Mouse (Mus musculus) gastrocnemius, adult 2 months (tissue): ENCODE measurements at regions not wholly inside any gene's neighbourhood (a gene's known extent, or its start where the extent isn't known, plus 50 kb on each side); places are given as distances from the start of the nearest gene placed in this dataset.

Experiments
- DNase-seq: peaks from one replicate; pipeline ENCODE4 v3.0.0; 2022
- H3K27ac ChIP-seq: fragments of 200-600 bp; 2 replicates; pipeline ENCODE4 v1.8.1; 2022; ENCODE audit warnings: mild to moderate bottlenecking
- H3K4me3 ChIP-seq: fragments of 200-600 bp; 2 replicates; pipeline ENCODE4 v1.8.1; 2022; ENCODE audit warnings: mild to moderate bottlenecking, moderate library complexity
- CTCF ChIP-seq: fragments of 200-600 bp; IDR thresholded peaks from 2 replicates; pipeline ENCODE4 v1.8.1; 2022; ENCODE audit warnings: antibody characterized with exemption, mild to moderate bottlenecking, moderate library complexity
- intact Hi-C: fragments of 180-260 bp; cut with DNase I; formaldehyde crosslinking; loops from one replicate; pipeline ENCODE4 v1.15.1; 2025

DNA sequence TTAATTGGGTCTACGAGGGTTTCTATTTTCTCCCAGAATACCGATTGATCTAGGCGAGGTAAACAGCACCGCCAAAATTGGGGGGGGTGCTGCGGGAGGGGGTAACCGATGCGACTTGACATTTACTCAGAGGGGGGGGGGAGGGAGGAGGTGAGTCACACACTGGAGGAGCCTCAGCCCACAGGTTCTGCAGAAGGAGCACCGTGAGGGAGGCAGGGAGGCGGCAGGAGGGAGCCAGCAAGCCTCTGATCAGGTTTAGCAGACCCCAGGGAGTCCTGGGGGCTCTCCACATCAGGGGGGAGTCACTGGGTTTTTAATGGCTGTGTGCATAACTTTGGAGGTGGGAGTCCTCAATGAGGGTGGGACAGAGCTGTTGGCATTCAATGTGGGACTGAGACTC lies 51.3 kb upstream of the Ier5l start:
- TF ChIP-seq CTCF = no peak
- no peak overlapping the region for H3K4me3 ChIP-seq
- DNase-seq = no peak
- no peak overlapping the region for H3K27ac ChIP-seq
- intact Hi-C loops = no loop called here

DNA sequence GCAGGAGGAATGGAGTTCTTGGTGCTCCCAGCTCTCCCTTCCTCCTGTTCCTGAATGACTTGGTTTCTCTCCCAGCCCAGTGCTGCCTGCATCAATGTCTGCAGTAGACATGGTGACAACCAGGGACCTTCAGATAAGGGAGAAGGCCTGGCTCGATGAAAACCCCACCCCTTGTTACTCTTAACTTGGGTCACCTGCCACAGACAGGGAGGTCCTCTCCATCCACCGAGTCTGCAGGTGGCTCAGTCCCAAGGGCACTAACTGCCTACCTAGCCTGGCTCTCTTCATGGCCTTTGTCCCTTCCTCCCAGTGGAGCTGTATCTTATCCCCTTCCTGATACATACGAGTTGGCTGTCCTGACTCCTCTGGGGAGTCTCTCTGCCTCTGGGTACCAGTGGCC lies 51.8 kb upstream of the Ier5l start:
- intact Hi-C loops = no loop called here
- no peak for DNase-seq
- Histone ChIP-seq H3K27ac (no peak overlapping the region), H3K4me3 (no peak overlapping the region)
- no peak for TF ChIP-seq CTCF

DNA sequence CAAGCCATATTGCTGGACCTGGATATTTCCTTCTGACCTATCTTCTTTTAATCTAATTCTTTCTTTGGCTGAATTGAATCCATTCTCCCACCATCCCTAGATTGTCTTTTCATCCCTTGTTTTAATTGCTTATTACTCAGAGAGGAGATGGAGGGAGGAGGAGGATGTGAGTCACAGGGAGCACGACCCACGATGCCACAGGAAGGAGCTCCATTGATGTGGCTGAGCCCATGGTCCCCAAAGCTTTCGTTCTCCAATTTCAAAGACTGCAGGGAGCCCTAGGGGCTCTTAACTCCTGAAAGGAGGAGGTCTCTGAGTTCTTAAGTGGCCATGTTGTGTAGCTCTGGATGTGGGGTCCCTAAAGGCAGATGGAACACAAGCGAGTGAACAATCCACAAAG lies 53.5 kb upstream of the Ier5l start:
- intact Hi-C loops = no loop called here
- no peak for DNase-seq
- no peak overlapping the region for H3K4me3 ChIP-seq

DNA sequence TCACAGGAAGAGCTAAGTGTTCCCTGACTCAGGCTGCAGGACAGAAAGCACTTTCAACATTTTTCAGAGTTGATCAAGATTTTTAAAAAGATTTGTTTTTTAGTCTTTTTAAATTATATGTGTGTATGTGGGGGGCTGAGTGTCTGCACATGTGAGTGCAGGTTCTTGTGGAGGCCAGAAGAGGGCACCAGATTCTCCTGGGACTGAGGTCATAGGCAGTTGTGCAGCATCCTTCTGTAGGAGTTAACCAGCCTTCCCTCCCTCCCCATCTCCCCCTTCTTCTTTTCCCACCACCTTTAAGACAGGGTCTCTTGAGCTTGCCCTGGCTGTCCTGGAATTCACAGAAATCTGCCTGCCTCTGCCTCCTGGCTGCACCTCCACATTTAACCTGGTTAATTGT lies 58.9 kb upstream of the Ier5l start:
- no peak for TF ChIP-seq CTCF
- intact Hi-C loops = no loop called here
- Histone ChIP-seq H3K4me3 (no peak overlapping the region), H3K27ac (no peak overlapping the region)
- no peak for DNase-seq

More for the DNA sequence above, 53.5 kb upstream of the Ier5l start:
- H3K27ac ChIP-seq = no peak overlapping the region
- no peak for TF ChIP-seq CTCF

DNA sequence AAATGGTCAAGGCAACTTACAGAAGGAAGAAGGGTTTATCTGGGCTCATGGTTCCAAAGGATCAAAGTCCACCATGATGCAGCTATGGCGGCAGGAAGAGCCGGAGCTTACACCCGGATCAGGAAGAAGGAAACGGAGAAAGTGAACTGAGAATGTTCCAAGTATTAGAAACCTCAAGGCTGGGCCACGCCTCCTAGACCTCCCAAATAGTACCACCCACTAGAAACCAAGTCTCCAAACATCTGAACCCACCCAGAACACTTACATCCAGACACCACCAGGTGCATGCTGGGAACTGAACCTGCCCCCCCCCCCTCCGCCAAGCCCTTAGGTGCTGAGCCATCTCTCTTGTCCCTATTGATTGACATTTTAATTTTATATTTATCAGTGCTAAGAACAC lies 59.3 kb upstream of the Ier5l start:
- intact Hi-C loops = no loop called here

DNA sequence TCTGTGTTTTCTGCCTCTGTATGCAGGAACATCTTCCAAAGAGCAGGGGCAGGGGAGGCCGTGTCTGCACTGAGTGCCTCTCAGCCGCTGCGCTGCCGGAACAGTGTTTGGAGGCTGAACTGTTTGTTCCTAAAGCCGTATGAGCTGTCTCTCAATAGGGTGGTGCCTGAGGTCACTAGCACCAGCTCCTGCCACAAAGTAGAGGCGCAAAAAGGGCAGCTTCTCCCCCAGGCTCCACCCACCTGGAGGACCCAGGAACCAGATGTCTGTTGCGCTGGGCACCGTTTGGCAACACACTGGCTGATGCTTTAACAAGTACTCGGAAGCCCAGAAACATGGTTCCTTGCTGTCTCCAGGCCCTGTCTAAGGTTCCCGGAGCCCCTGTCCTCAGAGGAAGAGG lies 60.4 kb upstream of the Cstad start:
- DNase-seq = no peak
- no peak for TF ChIP-seq CTCF
- intact Hi-C loops = no loop called here
- Histone ChIP-seq H3K27ac (no peak overlapping the region), H3K4me3 (no peak overlapping the region)

More for the DNA sequence above, 59.3 kb upstream of the Ier5l start:
- TF ChIP-seq CTCF = no peak
- no peak for DNase-seq
- Histone ChIP-seq H3K27ac (no peak overlapping the region), H3K4me3 (no peak overlapping the region)

DNA sequence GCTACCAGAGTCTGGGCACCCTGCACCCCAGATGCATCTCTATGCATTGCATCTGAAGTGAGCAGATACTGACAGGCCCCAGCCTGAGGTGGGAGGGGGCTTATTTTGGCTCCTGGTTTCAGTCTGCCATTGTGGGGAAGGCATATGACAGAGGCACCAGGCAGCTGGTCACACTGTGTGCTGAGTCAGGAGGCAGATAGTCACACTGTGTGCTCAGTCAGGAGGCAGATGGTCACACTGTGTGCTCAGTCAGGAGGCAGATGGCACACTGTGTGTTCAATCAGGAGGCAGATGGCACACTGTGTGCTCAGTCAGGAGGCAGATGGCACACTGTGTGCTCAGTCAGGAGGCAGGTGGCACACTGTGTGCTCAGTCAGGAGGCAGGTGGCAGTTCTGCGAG lies 55.5 kb upstream of the Cstad start:
- intact Hi-C loops = no loop called here
- DNase-seq = no peak
- no peak for TF ChIP-seq CTCF
- Histone ChIP-seq H3K27ac (no peak overlapping the region), H3K4me3 (no peak overlapping the region)

DNA sequence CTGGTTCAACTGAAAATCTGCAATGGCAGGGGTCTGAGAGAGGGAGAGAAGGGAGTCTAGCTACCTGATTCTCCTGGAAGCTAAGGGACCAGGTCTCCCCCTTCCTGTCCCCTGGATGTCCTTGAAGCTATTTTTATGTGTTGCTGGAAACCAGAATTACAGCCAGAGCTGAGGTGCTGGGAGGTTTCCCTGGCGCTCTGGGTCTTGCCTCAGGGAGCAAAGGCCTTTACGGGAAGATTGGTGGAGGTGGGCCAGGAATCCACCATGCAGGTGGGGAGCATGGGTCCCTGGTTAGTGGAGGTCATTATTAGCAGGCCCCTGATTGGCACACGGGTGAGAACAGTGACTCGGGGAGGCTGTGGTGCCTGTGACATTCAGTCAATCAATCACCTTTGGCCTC lies 53.3 kb upstream of the Cstad start:
- TF ChIP-seq CTCF = no peak
- intact Hi-C loops = no loop called here
- no peak for DNase-seq
- no peak overlapping the region for H3K4me3 ChIP-seq
- no peak overlapping the region; the same call in 1 of the 2 replicates for H3K27ac ChIP-seq

DNA sequence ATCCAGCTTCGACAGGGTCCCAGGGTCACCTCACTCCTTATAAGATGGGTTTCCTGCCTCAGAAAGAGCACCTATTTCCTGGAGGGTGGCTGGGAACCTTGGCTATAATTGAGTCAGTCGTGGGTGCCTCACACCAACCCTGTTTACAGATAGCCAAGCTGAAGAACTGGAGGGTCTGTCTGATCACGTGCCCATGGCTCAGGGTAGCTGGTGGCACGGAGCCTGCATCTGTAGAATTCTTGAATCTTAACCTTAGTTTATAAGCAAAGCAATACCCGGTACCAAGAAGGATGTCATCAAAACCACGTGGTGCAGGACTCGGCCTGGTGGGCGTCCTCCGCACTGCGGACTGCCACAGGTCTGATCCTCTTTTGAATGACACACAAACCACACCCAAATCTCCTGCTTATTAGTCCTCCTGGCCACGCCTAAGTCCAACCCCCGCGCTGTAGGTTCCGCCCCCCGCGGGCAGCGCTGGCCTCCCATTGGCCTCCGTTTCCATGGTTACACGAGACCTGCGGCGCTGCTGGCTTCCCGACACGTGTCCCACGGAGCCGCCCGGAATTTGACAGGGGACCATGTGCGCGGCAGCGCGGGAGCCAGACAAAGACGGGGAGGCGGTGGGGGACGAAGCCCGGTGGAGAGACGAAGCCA lies 49.9 kb upstream of the Cstad start:
- peak; percentile 88 for DNase-seq
- H3K4me3 ChIP-seq = peak overlapping the region; percentile 60
- no peak for TF ChIP-seq CTCF
- intact Hi-C loops = loop anchor here (5.0 kb wide), 1 partner anchor 247 kb away; no protein-coding TSS in a partner anchor
- peak overlapping the region; percentile 48; the same call in 1 of the 2 replicates for H3K27ac ChIP-seq
